Mouse (Mus musculus): ENCODE results near the gene Myo1a.
"Not testable (repeated sequence)": the region's sequence is repeated elsewhere in the genome, so short reads cannot be mapped to it uniquely, and the experiment has no call there.

The Myo1a gene

DNA sequence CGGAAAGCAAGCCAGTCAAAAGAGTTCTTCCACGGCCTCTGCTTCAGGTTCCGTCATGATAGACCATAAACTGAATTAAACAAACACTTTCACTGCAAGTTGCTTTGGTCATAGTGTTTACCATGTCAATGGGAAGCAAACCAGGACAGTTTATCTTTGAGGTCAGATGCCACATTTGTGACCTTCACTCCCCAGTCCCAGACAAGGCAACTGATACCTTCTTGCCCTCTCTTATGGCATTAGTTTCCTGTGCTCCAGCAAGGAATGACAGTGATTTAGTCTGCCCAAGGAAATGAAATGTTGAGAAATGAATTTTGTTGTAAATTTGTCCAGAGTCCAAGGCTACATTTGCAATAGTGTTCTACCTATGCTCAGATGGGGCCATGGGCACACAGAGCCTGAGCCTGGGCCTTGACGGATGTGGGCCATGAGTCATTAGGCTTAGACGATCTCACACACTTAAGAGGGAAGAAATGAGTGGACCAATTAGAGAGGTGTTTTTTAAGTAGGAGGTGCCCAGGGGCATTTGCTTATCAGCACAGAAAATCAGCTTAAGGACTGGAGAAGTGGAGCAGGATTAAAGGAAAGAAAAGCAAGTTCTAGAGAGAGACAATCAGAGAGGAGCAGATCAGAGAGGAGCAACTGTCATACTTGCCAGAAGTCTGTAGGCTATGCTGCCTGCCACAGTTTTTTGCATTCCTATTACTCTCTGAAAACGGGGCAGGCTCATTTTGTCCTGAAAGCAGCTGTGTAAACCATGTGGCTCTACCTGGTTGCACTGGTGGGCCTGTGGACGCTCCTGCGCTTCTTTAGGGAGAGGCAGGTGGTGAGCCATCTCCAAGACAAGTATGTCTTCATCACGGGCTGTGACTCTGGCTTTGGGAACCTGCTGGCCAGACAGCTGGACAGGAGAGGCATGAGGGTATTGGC, 54.5 kb downstream of the Myo1a start, which contains the start of the genes Rdh1 and Rdh16f1:
Gene Rdh1, plus strand, starts transcription at position 541 of the 930 bp plus-strand sequence.
Gene Rdh16f1, plus strand, starts transcription at position 607 of the 930 bp plus-strand sequence.
- no peak for DNase-seq (ENCODE audit: low spot score in 2 of 2)

DNA sequence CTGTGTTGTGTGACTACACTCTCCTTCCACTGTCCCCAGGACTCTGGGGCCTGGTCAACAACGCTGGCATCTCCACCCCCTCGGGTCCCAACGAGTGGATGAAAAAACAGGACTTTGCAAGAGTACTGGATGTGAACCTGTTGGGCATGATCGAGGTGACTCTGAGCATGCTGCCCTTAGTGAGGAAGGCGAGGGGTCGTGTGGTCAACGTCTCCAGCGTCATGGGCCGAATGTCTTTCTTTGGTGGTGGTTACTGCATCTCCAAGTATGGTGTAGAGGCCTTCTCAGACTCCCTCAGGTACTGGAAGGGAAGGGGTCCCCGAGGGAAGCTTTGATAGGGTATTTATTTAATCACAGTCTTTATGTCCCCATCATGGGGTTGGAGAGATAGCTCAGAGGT, 58.0 kb downstream of the Myo1a start:
- DNase-seq (ENCODE audit: low spot score in 2 of 2), result not testable (repeated sequence)

DNA sequence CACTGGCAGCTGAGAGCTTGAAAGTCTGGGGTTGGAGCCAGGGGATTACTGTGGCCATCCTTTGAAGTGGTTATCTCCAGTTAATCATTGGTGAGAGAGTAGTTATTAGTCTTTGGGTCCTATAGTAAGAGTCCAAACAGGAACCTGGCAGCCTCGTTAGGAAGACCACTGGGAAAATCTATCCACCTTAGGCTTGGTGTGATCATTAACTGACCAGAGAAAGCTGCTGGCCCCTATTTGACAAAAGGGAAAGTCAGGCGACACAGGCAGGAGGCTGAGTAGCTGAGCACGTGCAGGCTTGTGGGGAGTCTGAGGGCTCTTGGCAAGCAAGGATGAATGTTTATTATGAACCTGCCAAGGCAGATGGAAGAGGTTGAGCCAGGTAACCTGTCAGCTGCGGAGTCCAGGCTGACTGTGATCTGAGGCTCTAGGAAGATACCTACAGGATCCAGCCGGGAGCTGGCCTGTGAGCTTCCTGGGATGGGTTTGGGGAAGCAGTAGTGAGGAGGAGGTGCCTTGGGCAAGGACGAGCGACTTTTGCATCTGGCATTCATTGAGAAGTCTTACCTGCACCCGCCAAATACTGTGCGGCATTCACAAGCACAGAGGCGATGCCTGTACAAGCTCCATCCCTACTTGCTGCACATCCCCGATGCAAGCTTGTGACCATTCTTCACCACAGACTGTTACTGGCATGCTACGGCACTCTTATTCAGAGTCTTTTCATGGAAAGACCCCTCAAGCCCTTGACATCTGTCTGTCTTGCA, 59.1 kb downstream of the Myo1a start:
- DNase-seq (ENCODE audit: low spot score in 2 of 2), result no peak

DNA sequence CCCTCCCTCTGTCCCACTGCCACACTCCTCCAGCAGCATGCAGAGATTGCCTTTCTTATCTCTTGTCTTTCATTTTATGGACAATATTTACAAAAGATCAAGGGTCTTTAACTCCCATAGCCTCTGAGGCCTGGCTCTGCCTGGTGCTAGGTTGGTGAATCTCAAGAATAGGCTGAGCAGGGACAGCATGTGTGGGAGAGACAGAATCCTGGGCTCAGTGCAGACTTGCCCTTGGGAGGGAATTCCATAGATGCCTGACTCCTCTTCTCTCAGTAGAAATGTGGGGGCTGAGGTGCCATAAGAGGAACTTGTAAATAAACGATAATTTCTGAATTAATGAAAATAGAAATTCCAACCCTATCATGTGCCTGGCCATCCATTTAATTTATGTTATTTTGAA, 61.6 kb downstream of the Myo1a start:
- DNase-seq (ENCODE audit: low spot score in 2 of 2), result no peak
